Mouse (Mus musculus): Measurements from ENCODE around the gene Ergic1. TPM values are rescaled to one million over a fixed set of nuclear protein-coding genes. Genes with fewer than 3 reads are reported as not detected.
A peak's percentile ranks its signal among the peaks of the same experiment; 100 is the strongest.

Gene Ergic1
- polyA plus RNA-seq, 1 experiment from 2014 or later, result 39.0 TPM

- Histone ChIP-seq H3K9me3 (replicated peaks; ENCODE audit: control insufficient read depth, low read length) (no peaks in the 10 kb centered on the region), H3K4me2 (ENCODE audit: low read depth, low read length) (no peak overlapping the region), H3K27me3 (ENCODE audit: control insufficient read depth, insufficient read depth, low read depth, low read length) (no peaks in the 10 kb centered on the region), H3K4me1 (ENCODE audit: control insufficient read depth, low read depth, low read length) (peaks cover 11% of the 10 kb centered on the region), H3K4me3 (ENCODE audit: low read depth, low read length) (no peak overlapping the region), H3K36me3 (ENCODE audit: control insufficient read depth, insufficient read depth) (peaks cover 5% of the 10 kb centered on the region), H3K9ac (ENCODE audit: low read depth, low read length) (no peak overlapping the region), H3K27ac (ENCODE audit: low read length) (no peak overlapping the region)
- whole genome bisulfite sequencing (ENCODE audit: insufficient replicate concordance), result 73% methylated on average over 7 of the region's 7 CpGs
- 0 out of 2 replicates have a peak, but pooled peaks have one; percentile 13 for ATAC-seq (ENCODE audit: low read depth)
Measured at GRCm38 (mm10) chr17:26691110-26691509, 129.8 kb downstream of the Ergic1 start.

- Histone ChIP-seq H3K4me1 (ENCODE audit: control insufficient read depth, low read depth, low read length) (peaks cover 6% of the 10 kb centered on the region), H3K27me3 (ENCODE audit: control insufficient read depth, insufficient read depth, low read depth, low read length) (no peaks in the 10 kb centered on the region), H3K4me2 (ENCODE audit: low read depth, low read length) (no peak overlapping the region), H3K36me3 (ENCODE audit: control insufficient read depth, insufficient read depth) (peaks cover 8% of the 10 kb centered on the region), H3K9ac (ENCODE audit: low read depth, low read length) (no peak overlapping the region), H3K9me3 (replicated peaks; ENCODE audit: control insufficient read depth, low read length) (no peaks in the 10 kb centered on the region), H3K27ac (ENCODE audit: low read length) (no peak overlapping the region), H3K4me3 (ENCODE audit: low read depth, low read length) (no peak overlapping the region)
- peak; percentile 21; the same call in 1 of the 2 replicates for ATAC-seq (ENCODE audit: low read depth)
- 75% methylated on average over 7 of the region's 7 CpGs for WGBS (ENCODE audit: insufficient replicate concordance)
Measured at GRCm38 (mm10) chr17:26693424-26693823, 132.1 kb downstream of the Ergic1 start.

DNA sequence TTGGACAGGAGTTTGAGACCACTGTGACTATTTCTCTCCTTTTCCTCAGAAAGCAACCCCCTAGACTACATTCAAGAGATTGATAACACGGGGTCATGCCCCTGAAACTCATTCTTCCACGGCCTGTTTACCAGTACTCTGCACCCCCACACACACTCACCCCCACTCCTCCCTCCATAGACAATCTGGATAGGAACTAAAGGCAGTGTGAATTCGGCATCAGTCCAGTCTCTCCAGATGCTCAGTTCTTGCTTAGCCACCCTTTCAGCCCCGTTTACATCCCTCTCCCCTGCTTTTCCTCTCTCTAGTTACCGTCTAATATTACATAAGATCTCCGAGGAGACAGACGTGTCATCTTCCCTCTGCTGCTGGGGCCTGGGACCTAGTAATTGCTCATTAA lies 132.9 kb downstream of the Ergic1 start:
- no peaks in the 10 kb centered on the region for H3K27me3 ChIP-seq (ENCODE audit: control insufficient read depth, insufficient read depth, low read depth, low read length)
- ATAC-seq (ENCODE audit: low read depth), result no peak
- WGBS (ENCODE audit: insufficient replicate concordance), result 67% methylated on average over 7 of the region's 7 CpGs
- no peak overlapping the region for H3K4me3 ChIP-seq (ENCODE audit: low read depth, low read length)
- peaks cover 16% of the 10 kb centered on the region for H3K36me3 ChIP-seq (ENCODE audit: control insufficient read depth, insufficient read depth)
- H3K9me3 ChIP-seq (replicated peaks; ENCODE audit: control insufficient read depth, low read length), result no peaks in the 10 kb centered on the region
- no peak overlapping the region for H3K9ac ChIP-seq (ENCODE audit: low read depth, low read length)
- peaks cover 6% of the 10 kb centered on the region for H3K4me1 ChIP-seq (ENCODE audit: control insufficient read depth, low read depth, low read length)
- no peak overlapping the region for H3K4me2 ChIP-seq (ENCODE audit: low read depth, low read length)
- H3K27ac ChIP-seq (ENCODE audit: low read length), result no peak overlapping the region

GRCm38 (mm10) chr17:26695193-26695592 lies 133.9 kb downstream of the Ergic1 start:
- 89% methylated on average over 3 of the region's 3 CpGs for WGBS (ENCODE audit: insufficient replicate concordance)
- no peak for ATAC-seq (ENCODE audit: low read depth)
- H3K9ac ChIP-seq (ENCODE audit: low read depth, low read length), result no peak overlapping the region
- H3K4me1 ChIP-seq (ENCODE audit: control insufficient read depth, low read depth, low read length), result peaks cover 2% of the 10 kb centered on the region; the same call in 1 of the 2 replicates
- no peaks in the 10 kb centered on the region for H3K9me3 ChIP-seq (replicated peaks; ENCODE audit: control insufficient read depth, low read length)
- H3K4me2 ChIP-seq (ENCODE audit: low read depth, low read length), result no peak overlapping the region
- peaks cover 25% of the 10 kb centered on the region for H3K36me3 ChIP-seq (ENCODE audit: control insufficient read depth, insufficient read depth)
- no peak overlapping the region for H3K27ac ChIP-seq (ENCODE audit: low read length)
- no peak overlapping the region for H3K4me3 ChIP-seq (ENCODE audit: low read depth, low read length)
- no peaks in the 10 kb centered on the region for H3K27me3 ChIP-seq (ENCODE audit: control insufficient read depth, insufficient read depth, low read depth, low read length)

GRCm38 (mm10) chr17:26698846-26699245 lies 137.6 kb downstream of the Ergic1 start:
- H3K4me1 ChIP-seq (ENCODE audit: control insufficient read depth, low read depth, low read length), result peaks cover 4% of the 10 kb centered on the region
- peaks cover 25% of the 10 kb centered on the region for H3K36me3 ChIP-seq (ENCODE audit: control insufficient read depth, insufficient read depth)
- no peak overlapping the region for H3K4me2 ChIP-seq (ENCODE audit: low read depth, low read length)
- H3K4me3 ChIP-seq (ENCODE audit: low read depth, low read length), result no peak overlapping the region
- no peaks in the 10 kb centered on the region for H3K9me3 ChIP-seq (replicated peaks; ENCODE audit: control insufficient read depth, low read length)
- no peak overlapping the region for H3K27ac ChIP-seq (ENCODE audit: low read length)
- 70% methylated on average over 5 of the region's 5 CpGs for WGBS (ENCODE audit: insufficient replicate concordance)
- ATAC-seq (ENCODE audit: low read depth), result no peak
- H3K9ac ChIP-seq (ENCODE audit: low read depth, low read length), result no peak overlapping the region
- H3K27me3 ChIP-seq (ENCODE audit: control insufficient read depth, insufficient read depth, low read depth, low read length), result no peaks in the 10 kb centered on the region

DNA sequence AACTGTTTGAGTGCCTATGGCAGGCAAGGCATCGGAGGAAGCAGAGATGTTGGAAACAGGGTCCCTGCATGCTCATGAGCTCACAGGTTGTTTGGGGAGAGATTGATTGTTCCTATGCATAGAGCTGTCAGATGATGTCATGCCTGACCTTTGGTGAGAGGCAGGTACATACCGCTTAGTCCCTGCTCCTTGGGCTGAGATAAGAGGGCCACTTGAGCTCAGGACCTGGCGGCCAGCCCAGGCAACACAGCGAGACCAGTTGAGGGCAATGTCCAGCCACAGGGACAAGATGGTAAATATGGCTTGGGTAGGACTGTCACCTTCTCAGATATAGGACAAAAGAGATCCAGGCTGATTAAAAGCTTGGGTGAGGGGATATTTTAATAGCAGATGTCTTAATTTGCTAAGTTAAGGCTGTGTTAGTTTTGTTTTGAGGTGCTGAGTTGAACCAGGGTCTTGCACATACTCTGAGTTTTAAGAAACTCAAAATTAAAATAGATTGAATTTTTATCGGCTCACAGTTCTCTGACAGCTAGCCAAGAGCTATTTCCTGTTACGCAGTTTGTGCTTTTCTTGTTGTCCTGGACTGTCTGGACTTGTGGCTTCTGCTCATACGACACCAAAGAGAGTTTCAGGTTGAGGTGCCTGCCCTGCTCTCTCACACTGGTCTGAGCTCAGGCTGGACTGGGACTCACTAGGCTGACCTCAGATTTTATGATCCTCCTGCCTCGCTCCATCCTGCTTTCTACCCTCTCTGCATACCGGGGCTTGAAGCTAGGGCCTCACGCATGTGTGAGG lies 138.7 kb downstream of the Ergic1 start:
- H3K36me3 ChIP-seq (ENCODE audit: control insufficient read depth, insufficient read depth), result peaks cover 25% of the 10 kb centered on the region
- H3K4me1 ChIP-seq (ENCODE audit: control insufficient read depth, low read depth, low read length), result peaks cover 4% of the 10 kb centered on the region
- H3K27me3 ChIP-seq (ENCODE audit: control insufficient read depth, insufficient read depth, low read depth, low read length), result no peaks in the 10 kb centered on the region
- no peaks in the 10 kb centered on the region for H3K9me3 ChIP-seq (replicated peaks; ENCODE audit: control insufficient read depth, low read length)
- H3K9ac ChIP-seq (ENCODE audit: low read depth, low read length), result no peak overlapping the region
- no peak overlapping the region for H3K27ac ChIP-seq (ENCODE audit: low read length)
- no peak overlapping the region for H3K4me2 ChIP-seq (ENCODE audit: low read depth, low read length)
- WGBS (ENCODE audit: insufficient replicate concordance), result 77% methylated on average over 10 of the region's 10 CpGs
- no peak overlapping the region for H3K4me3 ChIP-seq (ENCODE audit: low read depth, low read length)
- peak; percentile 82 for ATAC-seq (ENCODE audit: low read depth)

- H3K4me2 ChIP-seq (ENCODE audit: low read depth, low read length), result no peak overlapping the region
- peaks cover 14% of the 10 kb centered on the region for H3K4me1 ChIP-seq (ENCODE audit: control insufficient read depth, low read depth, low read length)
- no peak for ATAC-seq (ENCODE audit: low read depth)
- no peaks in the 10 kb centered on the region for H3K9me3 ChIP-seq (replicated peaks; ENCODE audit: control insufficient read depth, low read length)
- H3K27me3 ChIP-seq (ENCODE audit: control insufficient read depth, insufficient read depth, low read depth, low read length), result no peaks in the 10 kb centered on the region
- no peak overlapping the region for H3K27ac ChIP-seq (ENCODE audit: low read length)
- H3K36me3 ChIP-seq (ENCODE audit: control insufficient read depth, insufficient read depth), result peaks cover 20% of the 10 kb centered on the region
- WGBS (ENCODE audit: insufficient replicate concordance), result 82% methylated on average over 13 of the region's 13 CpGs
- no peak overlapping the region for H3K9ac ChIP-seq (ENCODE audit: low read depth, low read length)
- H3K4me3 ChIP-seq (ENCODE audit: low read depth, low read length), result no peak overlapping the region
Measured at GRCm38 (mm10) chr17:26701565-26701964, 140.3 kb downstream of the Ergic1 start.

DNA sequence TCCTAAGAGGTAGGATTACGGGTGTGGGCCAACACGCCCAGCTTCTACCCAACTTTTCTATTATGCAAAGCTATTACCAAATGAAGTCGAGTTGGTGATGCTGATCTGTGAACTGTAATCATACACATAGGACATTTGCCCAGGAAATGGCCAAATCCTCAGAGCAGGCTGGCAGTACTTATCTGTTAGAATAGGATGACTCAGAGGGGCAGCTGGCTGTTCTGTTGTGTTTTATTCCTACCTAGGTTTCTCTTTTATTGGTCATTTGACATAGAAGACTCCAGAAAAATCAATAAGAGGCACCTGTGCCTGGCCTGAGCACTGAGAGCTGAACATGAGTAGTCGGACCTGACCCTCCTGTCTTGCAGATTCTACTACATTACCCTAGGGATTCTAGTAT lies 141.3 kb downstream of the Ergic1 start:
- Histone ChIP-seq H3K4me2 (ENCODE audit: low read depth, low read length) (no peak overlapping the region), H3K9ac (ENCODE audit: low read depth, low read length) (no peak overlapping the region), H3K9me3 (replicated peaks; ENCODE audit: control insufficient read depth, low read length) (no peaks in the 10 kb centered on the region), H3K36me3 (ENCODE audit: control insufficient read depth, insufficient read depth) (peaks cover 20% of the 10 kb centered on the region), H3K27me3 (ENCODE audit: control insufficient read depth, insufficient read depth, low read depth, low read length) (no peaks in the 10 kb centered on the region), H3K4me1 (ENCODE audit: control insufficient read depth, low read depth, low read length) (peaks cover 22% of the 10 kb centered on the region), H3K4me3 (ENCODE audit: low read depth, low read length) (no peak overlapping the region), H3K27ac (ENCODE audit: low read length) (no peak overlapping the region)
- no peak for ATAC-seq (ENCODE audit: low read depth)
- 53% methylated on average over 4 of the region's 4 CpGs for WGBS (ENCODE audit: insufficient replicate concordance)

DNA sequence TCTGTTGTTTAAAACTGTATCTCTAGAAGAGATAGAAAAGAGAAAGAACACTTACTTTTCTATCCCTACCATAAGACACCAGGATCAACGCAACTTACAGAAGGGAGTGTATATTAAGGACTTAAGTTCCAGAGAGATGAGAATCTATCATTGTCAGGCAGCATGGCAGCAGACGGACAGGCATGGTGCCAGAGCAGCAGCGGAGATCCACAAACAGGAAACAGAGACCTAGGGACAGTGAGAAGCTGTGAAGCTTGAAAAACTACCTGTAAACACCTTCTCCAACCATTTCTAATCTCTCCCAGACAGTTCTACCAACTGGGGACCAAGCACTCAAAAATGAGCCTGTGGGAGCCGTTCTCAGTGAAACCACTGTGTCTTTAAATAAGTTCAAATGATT lies 142.4 kb downstream of the Ergic1 start:
- no peak overlapping the region for H3K4me3 ChIP-seq (ENCODE audit: low read depth, low read length)
- no peak overlapping the region for H3K27ac ChIP-seq (ENCODE audit: low read length)
- H3K36me3 ChIP-seq (ENCODE audit: control insufficient read depth, insufficient read depth), result peaks cover 15% of the 10 kb centered on the region
- no peaks in the 10 kb centered on the region for H3K27me3 ChIP-seq (ENCODE audit: control insufficient read depth, insufficient read depth, low read depth, low read length)
- no peak overlapping the region for H3K9ac ChIP-seq (ENCODE audit: low read depth, low read length)
- H3K4me2 ChIP-seq (ENCODE audit: low read depth, low read length), result no peak overlapping the region
- no peaks in the 10 kb centered on the region for H3K9me3 ChIP-seq (replicated peaks; ENCODE audit: control insufficient read depth, low read length)
- WGBS (ENCODE audit: insufficient replicate concordance), result 75% methylated on average over 4 of the region's 4 CpGs
- no peak for ATAC-seq (ENCODE audit: low read depth)
- peaks cover 28% of the 10 kb centered on the region for H3K4me1 ChIP-seq (ENCODE audit: control insufficient read depth, low read depth, low read length)

Measured in liver, embryonic 16.5 days (tissue).